Mouse (Mus musculus) hindbrain, embryonic 12.5 days (tissue): ENCODE measurements around the gene Stard3. TPM values are rescaled to one million over a fixed set of nuclear protein-coding genes. Genes with fewer than 3 reads are reported as not detected.

ENCODE experiments used
- ATAC-seq: fragments of 200-750 bp; cut with Nextera tagmentation; 2 replicates; pipeline ENCODE4 v1.8.0; 2017; ENCODE audit warnings: moderate TSS enrichment; ENCODE audit not compliant: low FRiP score
- H3K27ac ChIP-seq: fragments of 300-500 bp; sonication (generic); 2 replicates; pipeline ENCODE4 v1.5.1; 2016; ENCODE audit warnings: mild to moderate bottlenecking
- H3K27me3 ChIP-seq: fragments of 300-500 bp; sonication (generic); 2 replicates; pipeline ENCODE4 v1.6.1; 2016; ENCODE audit warnings: mild to moderate bottlenecking
- H3K36me3 ChIP-seq: fragments of 300-500 bp; sonication (generic); 2 replicates; pipeline ENCODE4 v1.6.1; 2016; ENCODE audit warnings: mild to moderate bottlenecking
- H3K4me1 ChIP-seq: fragments of 300-500 bp; sonication (generic); 2 replicates; pipeline ENCODE4 v1.6.1; 2016
- H3K4me2 ChIP-seq: fragments of 300-500 bp; sonication (generic); replicated peaks from 2 replicates; pipeline ENCODE4 v1.6.1; 2016; ENCODE audit warnings: mild to moderate bottlenecking
- H3K4me3 ChIP-seq: fragments of 300-500 bp; sonication (generic); 2 replicates; pipeline ENCODE4 v1.5.1; 2016; ENCODE audit warnings: mild to moderate bottlenecking
- H3K9ac ChIP-seq: fragments of 300-500 bp; sonication (generic); 2 replicates; pipeline ENCODE4 v1.6.1; 2016; ENCODE audit warnings: mild to moderate bottlenecking, moderate library complexity
- H3K9me3 ChIP-seq: fragments of 300-500 bp; sonication (generic); replicated peaks from 2 replicates; pipeline ENCODE4 v1.6.1; 2016; ENCODE audit warnings: mild to moderate bottlenecking
- WGBS: fragments of 180-500 bp; shearing (Covaris S2); methylation state at CpG from one replicate; pipeline ENCODE4 v1.1.7; 2016; 5-methylcytosine and 5-hydroxymethylcytosine counted together
- polyA plus RNA-seq: library from polyadenylated mRNA; unstranded; fragments of >200 nt; fragmentation: Nextera tagmentation; extraction: Ambion mirVana; gene quantifications from 2 replicates; pipeline ENCODE4 v1.2.1, GENCODE M21; 2016

The Stard3 gene
- polyA plus RNA-seq: 49.0 and 50.0 TPM in 2 replicates

GRCm38 (mm10) chr11:98358161-98359083 is at the start of gene Stard3:
Gene Stard3, plus strand, starts transcription at chr11:98358368.
- peak; percentile 82 for ATAC-seq
- Histone ChIP-seq H3K4me2 (peak within 1 kb of the TSS; percentile 79), H3K36me3 (no peaks in the 10 kb centered on the region), H3K4me3 (peak within 1 kb of the TSS; percentile 65), H3K9ac (peak within 1 kb of the TSS; percentile 78), H3K4me1 (peaks cover 47% of the 10 kb centered on the region), H3K27me3 (peaks cover 19% of the 10 kb centered on the region), H3K9me3 (no peaks in the 10 kb centered on the region), H3K27ac (peak within 1 kb of the TSS; percentile 87)
- WGBS: under 1% methylated on average over 52 of the region's 60 CpGs

- H3K4me2 ChIP-seq: peak overlapping the region; percentile 25; the same call in 1 of the 2 replicates
- H3K4me1 ChIP-seq: peaks cover 9% of the 10 kb centered on the region
- H3K4me3 ChIP-seq: no peak overlapping the region
- ATAC-seq: no peak
- no peak overlapping the region for H3K9ac ChIP-seq
- H3K9me3 ChIP-seq: no peaks in the 10 kb centered on the region
- no peak overlapping the region for H3K27ac ChIP-seq
- H3K36me3 ChIP-seq: no peaks in the 10 kb centered on the region
- 1% methylated on average over 26 of the region's 26 CpGs for WGBS
- H3K27me3 ChIP-seq: peaks cover 90% of the 10 kb centered on the region
Measured at GRCm38 (mm10) chr11:98313790-98314323, 44.3 kb upstream of the Stard3 start.

DNA sequence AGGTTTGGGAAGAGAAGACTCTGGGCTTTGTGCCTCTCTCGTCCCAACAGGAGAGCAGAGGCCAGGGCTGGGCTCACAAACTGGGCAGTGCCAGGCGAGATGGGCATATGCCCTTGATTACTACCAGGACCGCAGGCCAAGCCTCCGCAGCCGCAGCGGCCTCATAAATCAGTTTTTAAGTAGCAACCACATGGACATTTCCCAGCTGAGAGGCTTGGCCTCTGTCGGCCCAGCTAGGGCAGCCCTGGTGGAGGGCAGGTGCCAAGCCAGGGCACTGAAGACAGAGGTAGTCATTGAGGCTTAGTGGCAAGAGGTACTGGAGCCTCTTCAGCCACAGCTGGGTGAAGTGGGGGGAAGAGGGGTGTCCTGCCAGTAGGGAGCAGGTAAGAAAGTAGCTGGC is 40.7 kb upstream of the Stard3 start:
- no peak for ATAC-seq
- no peak overlapping the region for H3K27ac ChIP-seq
- no peak overlapping the region for H3K9ac ChIP-seq
- H3K27me3 ChIP-seq: peaks cover 99% of the 10 kb centered on the region
- no peak overlapping the region for H3K4me3 ChIP-seq
- 3% methylated on average over 7 of the region's 7 CpGs for WGBS
- H3K9me3 ChIP-seq: no peaks in the 10 kb centered on the region
- H3K36me3 ChIP-seq: no peaks in the 10 kb centered on the region
- H3K4me1 ChIP-seq: peaks cover 16% of the 10 kb centered on the region
- no peak overlapping the region for H3K4me2 ChIP-seq

DNA sequence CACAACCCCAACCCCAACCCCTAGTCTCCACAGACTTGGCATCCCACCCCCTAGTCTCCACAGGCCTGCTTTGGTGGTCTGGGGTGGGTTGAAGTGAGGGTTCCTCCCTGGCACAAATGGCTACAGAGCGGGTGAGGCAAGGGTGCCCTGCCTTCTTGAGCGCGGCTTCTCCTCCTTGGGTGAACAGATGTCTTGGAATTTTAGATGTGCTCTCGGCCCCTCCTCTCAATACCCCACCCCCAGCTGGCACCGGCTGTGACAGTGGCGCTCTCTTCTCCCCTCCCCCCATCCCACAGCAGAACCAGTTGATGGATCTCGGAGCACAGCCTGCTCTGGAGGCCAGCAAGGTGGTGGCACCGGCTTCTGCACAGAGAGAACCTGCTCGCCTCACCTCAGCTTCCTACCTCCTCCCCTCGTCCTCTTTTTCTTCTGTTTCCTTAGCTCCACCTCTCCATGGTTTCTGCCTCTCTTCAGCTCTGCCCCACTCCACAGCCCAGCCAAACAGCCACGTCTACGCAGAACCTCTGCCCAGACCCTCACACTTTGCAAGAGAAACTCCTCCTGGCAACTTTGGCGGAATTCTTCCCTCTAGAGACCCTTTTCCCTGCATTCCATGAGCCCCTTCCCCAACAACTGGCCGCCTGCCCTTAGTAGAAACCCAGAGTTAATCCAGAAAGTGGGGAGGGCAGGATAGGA is 39.6 kb upstream of the Stard3 start:
- Histone ChIP-seq H3K9ac (no peak overlapping the region), H3K36me3 (no peaks in the 10 kb centered on the region), H3K4me2 (no peak overlapping the region), H3K4me1 (peaks cover 16% of the 10 kb centered on the region), H3K27ac (no peak overlapping the region), H3K9me3 (no peaks in the 10 kb centered on the region), H3K27me3 (peaks cover 100% of the 10 kb centered on the region), H3K4me3 (no peak overlapping the region; the same call in 1 of the 2 replicates)
- ATAC-seq: no peak
- under 1% methylated on average over 14 of the region's 14 CpGs for WGBS

GRCm38 (mm10) chr11:98319120-98319519 is 39.0 kb upstream of the Stard3 start:
- Histone ChIP-seq H3K36me3 (no peaks in the 10 kb centered on the region), H3K4me1 (peaks cover 13% of the 10 kb centered on the region), H3K4me2 (no peak overlapping the region), H3K9ac (no peak overlapping the region), H3K27me3 (peaks cover 100% of the 10 kb centered on the region), H3K9me3 (no peaks in the 10 kb centered on the region), H3K4me3 (no peak overlapping the region), H3K27ac (no peak overlapping the region)
- 2% methylated on average over 15 of the region's 15 CpGs for WGBS
- no peak for ATAC-seq

DNA sequence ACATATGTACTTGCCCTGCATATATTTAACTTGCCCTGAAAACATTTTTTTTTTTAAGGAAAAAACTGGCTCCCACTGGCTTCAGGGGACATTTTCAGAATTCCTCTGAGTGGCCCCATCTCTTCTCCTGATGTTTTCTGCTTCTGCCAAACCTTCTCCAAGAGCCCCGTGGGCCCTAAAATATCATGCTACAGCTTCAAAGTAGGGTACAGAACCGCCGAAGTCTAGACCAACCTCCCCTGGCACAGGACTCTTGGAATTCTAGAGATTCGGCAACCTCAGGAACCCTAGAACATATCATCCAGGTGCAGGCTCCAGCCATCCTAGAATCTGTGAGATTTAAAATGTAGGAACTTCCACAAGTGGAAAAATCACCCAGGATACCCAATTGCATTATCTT is 38.6 kb upstream of the Stard3 start:
- H3K4me1 ChIP-seq: peaks cover 13% of the 10 kb centered on the region
- no peak overlapping the region for H3K27ac ChIP-seq
- H3K9me3 ChIP-seq: no peaks in the 10 kb centered on the region
- H3K4me2 ChIP-seq: no peak overlapping the region
- H3K4me3 ChIP-seq: no peak overlapping the region
- H3K27me3 ChIP-seq: peaks cover 100% of the 10 kb centered on the region
- WGBS: 13% methylated on average over 4 of the region's 4 CpGs
- no peak overlapping the region for H3K9ac ChIP-seq
- no peak for ATAC-seq
- H3K36me3 ChIP-seq: no peaks in the 10 kb centered on the region

- 3% methylated on average over 2 of the region's 2 CpGs for WGBS
- H3K4me2 ChIP-seq: no peak overlapping the region
- H3K4me1 ChIP-seq: peaks cover 13% of the 10 kb centered on the region
- H3K4me3 ChIP-seq: no peak overlapping the region
- no peaks in the 10 kb centered on the region for H3K9me3 ChIP-seq
- peaks cover 100% of the 10 kb centered on the region for H3K27me3 ChIP-seq
- no peak for ATAC-seq
- H3K36me3 ChIP-seq: no peaks in the 10 kb centered on the region
- no peak overlapping the region for H3K9ac ChIP-seq
- H3K27ac ChIP-seq: no peak overlapping the region
Measured at GRCm38 (mm10) chr11:98319944-98320343, 38.2 kb upstream of the Stard3 start.

- ATAC-seq: no peak
- H3K4me3 ChIP-seq: no peak overlapping the region
- no peaks in the 10 kb centered on the region for H3K36me3 ChIP-seq
- WGBS: 7% methylated on average over 12 of the region's 12 CpGs
- no peak overlapping the region for H3K4me2 ChIP-seq
- no peak overlapping the region for H3K27ac ChIP-seq
- peaks cover 100% of the 10 kb centered on the region for H3K27me3 ChIP-seq
- peaks cover 13% of the 10 kb centered on the region for H3K4me1 ChIP-seq
- no peaks in the 10 kb centered on the region for H3K9me3 ChIP-seq
- no peak overlapping the region for H3K9ac ChIP-seq
Measured at GRCm38 (mm10) chr11:98320381-98320780, 37.8 kb upstream of the Stard3 start.

DNA sequence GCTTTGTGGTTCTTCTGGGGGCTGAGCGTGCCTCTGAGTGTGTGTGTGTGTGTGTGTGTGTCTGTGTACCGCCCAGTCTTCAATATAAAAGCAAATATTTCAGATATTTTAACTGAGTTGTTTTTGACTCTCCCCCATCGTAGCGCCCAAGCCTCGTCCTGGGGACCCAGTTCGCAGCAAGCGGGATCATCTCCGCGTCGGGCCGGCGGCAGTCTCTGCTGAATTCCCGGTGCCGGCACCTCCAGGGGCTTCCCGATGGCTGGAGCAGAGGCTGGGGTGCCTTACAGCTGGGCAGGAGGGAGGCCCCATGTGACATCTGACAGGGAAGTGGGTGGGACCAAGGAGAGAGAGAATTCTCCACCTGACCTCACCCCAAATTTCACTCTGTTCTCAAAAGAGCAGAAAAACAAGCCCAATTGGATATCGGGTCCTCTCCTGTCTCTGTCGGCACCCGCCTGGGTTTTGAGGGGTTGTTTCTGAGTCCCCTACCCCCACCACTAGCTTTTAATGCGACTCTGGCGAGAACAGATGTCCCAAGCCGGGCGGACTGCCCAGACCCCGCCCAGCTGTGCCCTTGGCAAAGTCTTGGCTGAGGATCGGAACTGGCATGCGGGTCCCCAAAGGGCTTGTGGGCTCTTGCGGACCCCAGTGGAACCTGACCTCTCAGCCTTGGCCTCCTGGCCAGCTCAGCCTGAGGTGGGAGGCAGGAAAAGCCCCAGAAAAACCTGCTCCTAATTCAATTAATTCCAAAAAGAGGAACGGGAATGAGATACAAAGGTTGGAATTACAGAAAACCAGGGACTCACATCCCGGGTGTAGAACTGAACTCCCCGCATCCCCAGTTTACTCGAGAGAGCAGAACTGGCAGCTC is 37.1 kb upstream of the Stard3 start:
- no peak overlapping the region for H3K9ac ChIP-seq
- H3K27me3 ChIP-seq: peaks cover 100% of the 10 kb centered on the region
- H3K4me3 ChIP-seq: no peak overlapping the region
- H3K27ac ChIP-seq: no peak overlapping the region
- ATAC-seq: no peak
- H3K4me2 ChIP-seq: 0 out of 2 replicates have a peak overlapping the region, but pooled peaks have one; percentile 16
- peaks cover 13% of the 10 kb centered on the region for H3K4me1 ChIP-seq
- H3K36me3 ChIP-seq: no peaks in the 10 kb centered on the region
- H3K9me3 ChIP-seq: no peaks in the 10 kb centered on the region
- WGBS: 1% methylated on average over 30 of the region's 30 CpGs

GRCm38 (mm10) chr11:98321677-98322003 is 36.5 kb upstream of the Stard3 start:
- Histone ChIP-seq H3K9ac (no peak overlapping the region), H3K27ac (no peak overlapping the region), H3K36me3 (no peaks in the 10 kb centered on the region), H3K4me2 (no peak overlapping the region), H3K4me1 (peaks cover 13% of the 10 kb centered on the region), H3K27me3 (peaks cover 98% of the 10 kb centered on the region), H3K9me3 (no peaks in the 10 kb centered on the region), H3K4me3 (no peak overlapping the region)
- ATAC-seq: no peak
- WGBS: 4% methylated on average over 5 of the region's 5 CpGs

DNA sequence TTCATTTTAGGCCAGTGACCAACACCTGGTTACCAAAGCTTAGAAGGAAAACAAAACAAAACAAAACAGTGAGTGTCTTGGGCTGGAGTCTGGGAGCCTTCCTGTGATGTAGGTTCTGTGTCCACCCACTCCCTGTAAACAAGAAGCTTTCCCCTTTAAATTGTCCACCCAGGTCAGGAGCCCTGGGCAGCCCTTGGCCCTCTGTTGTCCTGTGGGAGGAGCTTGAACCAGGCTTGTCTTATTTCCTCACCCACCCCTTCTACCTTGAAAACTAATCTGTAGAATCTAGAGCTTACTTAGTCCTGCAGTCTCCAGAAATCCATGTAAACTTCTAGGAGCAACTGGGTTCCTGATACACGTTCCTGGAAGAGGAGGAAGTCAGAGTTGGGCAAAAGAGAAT is 36.0 kb upstream of the Stard3 start:
- Histone ChIP-seq H3K9ac (no peak overlapping the region), H3K27me3 (peaks cover 98% of the 10 kb centered on the region), H3K9me3 (no peaks in the 10 kb centered on the region), H3K27ac (no peak overlapping the region), H3K4me1 (peaks cover 17% of the 10 kb centered on the region), H3K4me2 (no peak overlapping the region), H3K36me3 (no peaks in the 10 kb centered on the region), H3K4me3 (no peak overlapping the region)
- WGBS: 0% methylated on average over 1 of the region's 1 CpGs
- no peak for ATAC-seq
